Mouse (Mus musculus) ovary, adult 18-20 months (tissue): ENCODE data around the gene Kcnq1.

Experiments used
- DNase-seq: peaks from one replicate; pipeline ENCODE4 v3.0.0; 2022; ENCODE audit warnings: low spot score, mixed read lengths

Kcnq1 gene

GRCm38 (mm10) chr7:143313572-143314319, 207.6 kb downstream of the Kcnq1 start:
- no peak for DNase-seq

GRCm38 (mm10) chr7:143318512-143318911, 212.3 kb downstream of the Kcnq1 start:
- DNase-seq, result no peak

GRCm38 (mm10) chr7:143320367-143320766, 214.2 kb downstream of the Kcnq1 start:
- no peak for DNase-seq

- DNase-seq, result no peak
These were observed 218.9 kb downstream of the Kcnq1 start for GRCm38 (mm10) chr7:143325051-143325450.

GRCm38 (mm10) chr7:143328185-143328915, 222.2 kb downstream of the Kcnq1 start:
- no peak for DNase-seq

- DNase-seq, result no peak
These were observed 223.1 kb downstream of the Kcnq1 start for GRCm38 (mm10) chr7:143329110-143329810.

GRCm38 (mm10) chr7:143333040-143333439, 226.9 kb downstream of the Kcnq1 start:
- no peak for DNase-seq

GRCm38 (mm10) chr7:143333604-143334003, 227.4 kb downstream of the Kcnq1 start:
- DNase-seq, result no peak

GRCm38 (mm10) chr7:143338690-143339089, 232.5 kb downstream of the Kcnq1 start:
- DNase-seq, result no peak

- DNase-seq, result no peak
These were observed 234.6 kb downstream of the Kcnq1 start for GRCm38 (mm10) chr7:143340601-143341281.

GRCm38 (mm10) chr7:143341301-143341980, 235.3 kb downstream of the Kcnq1 start:
- DNase-seq, result no peak

GRCm38 (mm10) chr7:143343781-143344306, 237.7 kb downstream of the Kcnq1 start:
- no peak for DNase-seq

- no peak for DNase-seq
These were observed 243.1 kb downstream of the Kcnq1 start for GRCm38 (mm10) chr7:143349287-143349686.

GRCm38 (mm10) chr7:143349848-143350247, 243.7 kb downstream of the Kcnq1 start:
- DNase-seq, result no peak

- DNase-seq, result no peak
These were observed 249.7 kb downstream of the Kcnq1 start for GRCm38 (mm10) chr7:143355831-143356230.

- no peak for DNase-seq
These were observed 250.9 kb downstream of the Kcnq1 start for GRCm38 (mm10) chr7:143357109-143357508.

GRCm38 (mm10) chr7:143357831-143358230, 251.7 kb downstream of the Kcnq1 start:
- no peak for DNase-seq

GRCm38 (mm10) chr7:143359762-143360161, 253.6 kb downstream of the Kcnq1 start:
- DNase-seq, result no peak

GRCm38 (mm10) chr7:143360776-143361175, 254.6 kb downstream of the Kcnq1 start:
- DNase-seq, result no peak

GRCm38 (mm10) chr7:143364092-143364832, 258.1 kb downstream of the Kcnq1 start:
- DNase-seq, result no peak
